Mouse (Mus musculus) gastrocnemius, postnatal 36 days (tissue): Measurements from ENCODE around the gene Olfr283. TPM values are rescaled to one million over a fixed set of nuclear protein-coding genes. Genes with fewer than 3 reads are reported as not detected.

Experiments used
- total RNA-seq, 2 experiments: library from RNA; stranded (reverse); gene quantifications; 2 replicates each; pipeline ENCODE4 v1.2.3; 2021

Gene Olfr283
- total RNA-seq, 2 experiments from 2014 or later: not detected

Other genes starting within 250 kb of the Olfr283 start
- 100 to 1,000 TPM; 107 to 122 TPM for gene Asb8, start 215.3 kb downstream of the Olfr283 start, total RNA-seq
- not detected for gene Ccdc184, start 213.8 kb downstream of the Olfr283 start, total RNA-seq
- gene Olfr288, start 185.4 kb downstream of the Olfr283 start, total RNA-seq: not detected
- not detected for gene Gm44579, start 160.0 kb downstream of the Olfr283 start, total RNA-seq
- gene Olfr287, start 159.9 kb downstream of the Olfr283 start, total RNA-seq: not detected
- gene Olfr286, start 146.5 kb downstream of the Olfr283 start, total RNA-seq: not detected
- not detected for gene H1fnt, start 123.7 kb downstream of the Olfr283 start, total RNA-seq
- gene Zfp641, start 84.8 kb downstream of the Olfr283 start, total RNA-seq: 10 to 100 TPM in 1 of 2 experiments, 1 to 10 TPM in 1; 9.7 to 10.3 TPM
- not detected for gene Olfr285, start 63.6 kb downstream of the Olfr283 start, total RNA-seq
- gene Olfr284, start 40.0 kb downstream of the Olfr283 start, total RNA-seq: not detected
- gene Olfr282, start 50.3 kb upstream of the Olfr283 start, total RNA-seq: not detected
- gene Olfr281, start 71.6 kb upstream of the Olfr283 start, total RNA-seq: not detected
- not detected for gene OR5BS1P, start 89.0 kb upstream of the Olfr283 start, total RNA-seq
- not detected for gene Lalba, start 101.8 kb upstream of the Olfr283 start, total RNA-seq
- not detected for gene Olfr279, start 111.5 kb upstream of the Olfr283 start, total RNA-seq
- gene Kansl2, start 153.3 kb upstream of the Olfr283 start, total RNA-seq: 10 to 100 TPM; 62.2 to 64.5 TPM
- gene Ccnt1, start 190.0 kb upstream of the Olfr283 start, total RNA-seq: 10 to 100 TPM; 12.4 to 17.9 TPM
- gene 4930415O20Rik, start 190.1 kb upstream of the Olfr283 start, total RNA-seq: under 1 TPM in 1 of 2 experiments, not detected in 1; 0.87 TPM
- 10 to 100 TPM; 24.2 to 26.7 TPM for gene Adcy6, start 229.1 kb upstream of the Olfr283 start, total RNA-seq
- gene Cacnb3, start 249.9 kb upstream of the Olfr283 start, total RNA-seq: 1 to 10 TPM; 2.5 to 4.2 TPM